Mouse (Mus musculus) heart, adult 2 months (tissue): ENCODE measurements at regions not wholly inside any gene's neighbourhood (a gene's known extent, or its start where the extent isn't known, plus 50 kb on each side); places are given as distances from the start of the nearest gene placed in this dataset.

Source experiments
- DNase-seq, 2 experiments: peaks; one replicate each; pipeline ENCODE4 v3.0.0; 2021
- H3K27ac ChIP-seq: fragments of 200-600 bp; 2 replicates; pipeline ENCODE4 v1.8.1; 2022
- H3K27me3 ChIP-seq: fragments of 200-500 bp; 2 replicates; pipeline ENCODE4 v1.6.1; 2012; ENCODE audit warnings: mild to moderate bottlenecking, low read length, inconsistent platforms, mixed read lengths; ENCODE audit not compliant: control insufficient read depth, insufficient read depth
- H3K36me3 ChIP-seq: fragments of 200-500 bp; 2 replicates; pipeline ENCODE4 v1.6.1; 2012; ENCODE audit warnings: low read length, inconsistent platforms; ENCODE audit not compliant: control insufficient read depth, insufficient read depth
- H3K4me1 ChIP-seq: fragments of 200-500 bp; 2 replicates; pipeline ENCODE4 v1.6.1; 2011; ENCODE audit warnings: low read length; ENCODE audit not compliant: control insufficient read depth, insufficient read depth
- H3K4me3 ChIP-seq: fragments of 200-600 bp; 2 replicates; pipeline ENCODE4 v1.8.1; 2022
- H3K79me2 ChIP-seq: fragments of 200-500 bp; replicated peaks from 2 replicates; pipeline ENCODE4 v1.6.1; 2012; ENCODE audit warnings: mild to moderate bottlenecking, inconsistent platforms, low read length, moderate library complexity, mixed read lengths; ENCODE audit not compliant: control insufficient read depth, insufficient read depth
- H3K9ac ChIP-seq: fragments of 200-500 bp; 2 replicates; pipeline ENCODE4 v1.6.1; 2012; ENCODE audit warnings: low read depth, mild to moderate bottlenecking, control low read depth, inconsistent platforms, low read length, mixed read lengths
- CTCF ChIP-seq: fragments of 200-600 bp; IDR thresholded peaks from 2 replicates; pipeline ENCODE4 v1.8.1; 2022; ENCODE audit warnings: antibody characterized with exemption, mild to moderate bottlenecking, moderate library complexity
- EP300 ChIP-seq: fragments of 200-500 bp; IDR thresholded peaks from 2 replicates; pipeline ENCODE4 v1.6.1; 2011; ENCODE audit warnings: low read depth, low read length, control low read depth; ENCODE audit not compliant: insufficient read depth
- POLR2A ChIP-seq: fragments of 200-500 bp; IDR thresholded peaks from 2 replicates; pipeline ENCODE4 v1.6.1; 2011; ENCODE audit warnings: mild to moderate bottlenecking, low read depth, low read length, control low read depth; ENCODE audit not compliant: insufficient read depth
- WGBS: fragments of 180-500 bp; shearing (Covaris S2); methylation state at CpG from one replicate; pipeline ENCODE4 v1.1.7; 2018; 5-methylcytosine and 5-hydroxymethylcytosine counted together
- intact Hi-C: fragments of 180-260 bp; cut with DNase I; formaldehyde crosslinking; loops from one replicate; pipeline ENCODE4 v1.15.1; 2025

- no peak overlapping the region for H3K4me3 ChIP-seq
- no peak for TF ChIP-seq POLR2A
- no peak for TF ChIP-seq EP300
- TF ChIP-seq CTCF, result no peak
- no peak for DNase-seq
- H3K79me2 ChIP-seq, result no peaks in the 10 kb centered on the region
- H3K9ac ChIP-seq, result no peak overlapping the region
- no peaks in the 10 kb centered on the region for H3K36me3 ChIP-seq
- H3K27me3 ChIP-seq, result no peaks in the 10 kb centered on the region
- intact Hi-C loops, result no loop called here
- 83% methylated on average over 4 of the region's 4 CpGs for WGBS
- no peaks in the 10 kb centered on the region for H3K4me1 ChIP-seq
- no peak overlapping the region for H3K27ac ChIP-seq
Observed at GRCm38 (mm10) chr7:70424231-70424620, 57.7 kb upstream of the Nr2f2 start.

- no peak overlapping the region for H3K9ac ChIP-seq
- no peaks in the 10 kb centered on the region for H3K4me1 ChIP-seq
- intact Hi-C loops, result no loop called here
- WGBS, result 87% methylated on average over 10 of the region's 10 CpGs
- DNase-seq, result no peak
- H3K4me3 ChIP-seq, result no peak overlapping the region
- TF ChIP-seq CTCF (no peak), POLR2A (no peak), EP300 (no peak)
- H3K27ac ChIP-seq, result no peak overlapping the region
- no peaks in the 10 kb centered on the region for H3K36me3 ChIP-seq
- no peaks in the 10 kb centered on the region for H3K27me3 ChIP-seq
- H3K79me2 ChIP-seq, result no peaks in the 10 kb centered on the region
Observed at GRCm38 (mm10) chr7:70423524-70424230, 57.1 kb upstream of the Nr2f2 start.

- no peaks in the 10 kb centered on the region for H3K27me3 ChIP-seq
- H3K27ac ChIP-seq, result no peak overlapping the region
- no peak for TF ChIP-seq POLR2A
- TF ChIP-seq CTCF, result no peak
- no peaks in the 10 kb centered on the region for H3K79me2 ChIP-seq
- H3K4me1 ChIP-seq, result no peaks in the 10 kb centered on the region
- DNase-seq, result no peak
- no peaks in the 10 kb centered on the region for H3K36me3 ChIP-seq
- no peak overlapping the region for H3K9ac ChIP-seq
- intact Hi-C loops, result no loop called here
- H3K4me3 ChIP-seq, result no peak overlapping the region
- 78% methylated on average over 10 of the region's 10 CpGs for WGBS
Observed at GRCm38 (mm10) chr7:70416185-70416941, 49.8 kb upstream of the Nr2f2 start.
